Mouse (Mus musculus): ENCODE data around the gene Hdac9. TPM values are rescaled to one million over a fixed set of nuclear protein-coding genes. Genes with fewer than 3 reads are reported as not detected.
A peak's percentile ranks its signal among the peaks of the same experiment; 100 is the strongest.

The Hdac9 gene
- polyA plus RNA-seq, 1 experiment from 2014 or later, result 9.8 TPM

GRCm38 (mm10) chr12:34342761-34343160 is 574.1 kb downstream of the Hdac9 start:
- no peak for DNase-seq (ENCODE audit: low spot score)

GRCm38 (mm10) chr12:34338886-34339285 is 578.0 kb downstream of the Hdac9 start:
- Histone ChIP-seq H3K4me3 (ENCODE audit: low read depth, low read length) (no peak overlapping the region), H3K4me2 (ENCODE audit: low read depth, low read length) (no peak overlapping the region), H3K27me3 (replicated peaks; ENCODE audit: control insufficient read depth, insufficient read depth, low read length) (no peaks in the 10 kb centered on the region), H3K9me3 (ENCODE audit: control insufficient read depth, low read length) (no peaks in the 10 kb centered on the region), H3K4me1 (ENCODE audit: control insufficient read depth, insufficient read depth, low read length) (0 out of 2 replicates have a peak, but pooled peaks cover 5% of the 10 kb centered on the region), H3K9ac (ENCODE audit: low read depth, low read length) (no peak overlapping the region), H3K27ac (replicated peaks; ENCODE audit: low read depth, low read length) (no peak overlapping the region), H3K36me3 (ENCODE audit: control insufficient read depth, insufficient read depth, low read length) (no peaks in the 10 kb centered on the region)
- WGBS, result 69% methylated on average over 4 of the region's 4 CpGs
- DNase-seq (ENCODE audit: low spot score), result no peak
- no peak for ATAC-seq (ENCODE audit: low read depth)

More at GRCm38 (mm10) chr12:34342761-34343160, 574.1 kb downstream of the Hdac9 start:
- Histone ChIP-seq H3K27ac (replicated peaks; ENCODE audit: low read depth, low read length) (no peak overlapping the region), H3K27me3 (replicated peaks; ENCODE audit: control insufficient read depth, insufficient read depth, low read length) (no peaks in the 10 kb centered on the region), H3K4me2 (ENCODE audit: low read depth, low read length) (no peak overlapping the region), H3K9ac (ENCODE audit: low read depth, low read length) (no peak overlapping the region), H3K4me3 (ENCODE audit: low read depth, low read length) (no peak overlapping the region), H3K9me3 (ENCODE audit: control insufficient read depth, low read length) (no peaks in the 10 kb centered on the region), H3K4me1 (ENCODE audit: control insufficient read depth, insufficient read depth, low read length) (no peaks in the 10 kb centered on the region), H3K36me3 (ENCODE audit: control insufficient read depth, insufficient read depth, low read length) (no peaks in the 10 kb centered on the region)
- ATAC-seq (ENCODE audit: low read depth), result no peak
- 38% methylated on average over 2 of the region's 2 CpGs for WGBS

- H3K27ac ChIP-seq (replicated peaks; ENCODE audit: low read depth, low read length), result no peak overlapping the region
- ATAC-seq (ENCODE audit: low read depth) (no peak), DNase-seq (ENCODE audit: low spot score) (no peak)
- 0 out of 2 replicates have a peak, but pooled peaks cover 5% of the 10 kb centered on the region for H3K4me1 ChIP-seq (ENCODE audit: control insufficient read depth, insufficient read depth, low read length)
- no peaks in the 10 kb centered on the region for H3K9me3 ChIP-seq (ENCODE audit: control insufficient read depth, low read length)
- no peak overlapping the region for H3K4me2 ChIP-seq (ENCODE audit: low read depth, low read length)
- H3K9ac ChIP-seq (ENCODE audit: low read depth, low read length), result no peak overlapping the region
- WGBS, result 54% methylated on average over 4 of the region's 4 CpGs
- no peaks in the 10 kb centered on the region for H3K27me3 ChIP-seq (replicated peaks; ENCODE audit: control insufficient read depth, insufficient read depth, low read length)
- H3K4me3 ChIP-seq (ENCODE audit: low read depth, low read length), result no peak overlapping the region
- H3K36me3 ChIP-seq (ENCODE audit: control insufficient read depth, insufficient read depth, low read length), result no peaks in the 10 kb centered on the region
Measured at GRCm38 (mm10) chr12:34334455-34335084, 582.3 kb downstream of the Hdac9 start.

- no peak for ATAC-seq (ENCODE audit: low read depth)
- Histone ChIP-seq H3K27ac (replicated peaks; ENCODE audit: low read depth, low read length) (no peak overlapping the region), H3K4me3 (ENCODE audit: low read depth, low read length) (no peak overlapping the region), H3K36me3 (ENCODE audit: control insufficient read depth, insufficient read depth, low read length) (no peaks in the 10 kb centered on the region), H3K9me3 (ENCODE audit: control insufficient read depth, low read length) (no peaks in the 10 kb centered on the region), H3K9ac (ENCODE audit: low read depth, low read length) (no peak overlapping the region), H3K4me1 (ENCODE audit: control insufficient read depth, insufficient read depth, low read length) (0 out of 2 replicates have a peak, but pooled peaks cover 5% of the 10 kb centered on the region), H3K4me2 (ENCODE audit: low read depth, low read length) (no peak overlapping the region), H3K27me3 (replicated peaks; ENCODE audit: control insufficient read depth, insufficient read depth, low read length) (no peaks in the 10 kb centered on the region)
- no peak for DNase-seq (ENCODE audit: low spot score)
- WGBS, result 63% methylated on average over 4 of the region's 4 CpGs
Measured at GRCm38 (mm10) chr12:34332884-34333283, 584.0 kb downstream of the Hdac9 start.

- H3K4me3 ChIP-seq (ENCODE audit: low read depth, low read length), result no peak overlapping the region
- no peak overlapping the region for H3K27ac ChIP-seq (replicated peaks; ENCODE audit: low read depth, low read length)
- no peak overlapping the region for H3K9ac ChIP-seq (ENCODE audit: low read depth, low read length)
- DNase-seq (ENCODE audit: low spot score) (no peak), ATAC-seq (ENCODE audit: low read depth) (no peak)
- no peaks in the 10 kb centered on the region for H3K36me3 ChIP-seq (ENCODE audit: control insufficient read depth, insufficient read depth, low read length)
- H3K4me1 ChIP-seq (ENCODE audit: control insufficient read depth, insufficient read depth, low read length), result no peaks in the 10 kb centered on the region
- H3K9me3 ChIP-seq (ENCODE audit: control insufficient read depth, low read length), result no peaks in the 10 kb centered on the region
- 0 out of 2 replicates have a peak, but pooled peaks cover 3% of the 10 kb centered on the region for H3K27me3 ChIP-seq (replicated peaks; ENCODE audit: control insufficient read depth, insufficient read depth, low read length)
- no peak overlapping the region for H3K4me2 ChIP-seq (ENCODE audit: low read depth, low read length)
- WGBS, result 88% methylated on average over 1 of the region's 1 CpGs
Measured at GRCm38 (mm10) chr12:34327111-34327510, 589.8 kb downstream of the Hdac9 start.

GRCm38 (mm10) chr12:34312113-34312719 is 604.7 kb downstream of the Hdac9 start:
- Histone ChIP-seq H3K4me3 (ENCODE audit: low read depth, low read length) (no peak overlapping the region), H3K4me1 (ENCODE audit: control insufficient read depth, insufficient read depth, low read length) (no peaks in the 10 kb centered on the region), H3K27me3 (replicated peaks; ENCODE audit: control insufficient read depth, insufficient read depth, low read length) (no peaks in the 10 kb centered on the region), H3K4me2 (ENCODE audit: low read depth, low read length) (no peak overlapping the region), H3K36me3 (ENCODE audit: control insufficient read depth, insufficient read depth, low read length) (no peaks in the 10 kb centered on the region), H3K9ac (ENCODE audit: low read depth, low read length) (no peak overlapping the region), H3K9me3 (ENCODE audit: control insufficient read depth, low read length) (no peaks in the 10 kb centered on the region), H3K27ac (replicated peaks; ENCODE audit: low read depth, low read length) (no peak overlapping the region)
- ATAC-seq (ENCODE audit: low read depth) (no peak), DNase-seq (ENCODE audit: low spot score) (no peak)
- 79% methylated on average over 15 of the region's 15 CpGs for WGBS

GRCm38 (mm10) chr12:34305453-34305852 is 611.4 kb downstream of the Hdac9 start:
- Histone ChIP-seq H3K4me3 (ENCODE audit: low read depth, low read length) (no peak overlapping the region), H3K9ac (ENCODE audit: low read depth, low read length) (no peak overlapping the region), H3K4me2 (ENCODE audit: low read depth, low read length) (no peak overlapping the region), H3K27me3 (replicated peaks; ENCODE audit: control insufficient read depth, insufficient read depth, low read length) (no peaks in the 10 kb centered on the region), H3K9me3 (ENCODE audit: control insufficient read depth, low read length) (no peaks in the 10 kb centered on the region), H3K36me3 (ENCODE audit: control insufficient read depth, insufficient read depth, low read length) (no peaks in the 10 kb centered on the region), H3K4me1 (ENCODE audit: control insufficient read depth, insufficient read depth, low read length) (no peaks in the 10 kb centered on the region), H3K27ac (replicated peaks; ENCODE audit: low read depth, low read length) (no peak overlapping the region)
- WGBS, result 57% methylated on average over 3 of the region's 3 CpGs
- ATAC-seq (ENCODE audit: low read depth) (no peak), DNase-seq (ENCODE audit: low spot score) (no peak)

GRCm38 (mm10) chr12:34292346-34292745 is 624.5 kb downstream of the Hdac9 start:
- no peak overlapping the region for H3K27ac ChIP-seq (replicated peaks; ENCODE audit: low read depth, low read length)
- H3K4me2 ChIP-seq (ENCODE audit: low read depth, low read length), result no peak overlapping the region
- ATAC-seq (ENCODE audit: low read depth), result peak; percentile 62; the same call in 1 of the 2 replicates

GRCm38 (mm10) chr12:34287218-34287617 is 629.7 kb downstream of the Hdac9 start:
- H3K27me3 ChIP-seq (replicated peaks; ENCODE audit: control insufficient read depth, insufficient read depth, low read length), result no peaks in the 10 kb centered on the region
- no peaks in the 10 kb centered on the region for H3K36me3 ChIP-seq (ENCODE audit: control insufficient read depth, insufficient read depth, low read length)
- 71% methylated on average over 2 of the region's 2 CpGs for WGBS
- peaks cover 4% of the 10 kb centered on the region; the same call in 1 of the 2 replicates for H3K4me1 ChIP-seq (ENCODE audit: control insufficient read depth, insufficient read depth, low read length)
- no peaks in the 10 kb centered on the region for H3K9me3 ChIP-seq (ENCODE audit: control insufficient read depth, low read length)
- no peak overlapping the region for H3K27ac ChIP-seq (replicated peaks; ENCODE audit: low read depth, low read length)
- H3K9ac ChIP-seq (ENCODE audit: low read depth, low read length), result no peak overlapping the region
- H3K4me2 ChIP-seq (ENCODE audit: low read depth, low read length), result no peak overlapping the region
- DNase-seq (ENCODE audit: low spot score) (peak; percentile 10), ATAC-seq (ENCODE audit: low read depth) (no peak)
- H3K4me3 ChIP-seq (ENCODE audit: low read depth, low read length), result no peak overlapping the region

More at GRCm38 (mm10) chr12:34292346-34292745, 624.5 kb downstream of the Hdac9 start:
- H3K27me3 ChIP-seq (replicated peaks; ENCODE audit: control insufficient read depth, insufficient read depth, low read length), result no peaks in the 10 kb centered on the region
- no peak overlapping the region for H3K4me3 ChIP-seq (ENCODE audit: low read depth, low read length)
- no peaks in the 10 kb centered on the region; the same call in 1 of the 2 replicates for H3K4me1 ChIP-seq (ENCODE audit: control insufficient read depth, insufficient read depth, low read length)
- H3K9me3 ChIP-seq (ENCODE audit: control insufficient read depth, low read length), result no peaks in the 10 kb centered on the region
- H3K36me3 ChIP-seq (ENCODE audit: control insufficient read depth, insufficient read depth, low read length), result no peaks in the 10 kb centered on the region
- H3K9ac ChIP-seq (ENCODE audit: low read depth, low read length), result no peak overlapping the region
- WGBS, result 37% methylated on average over 7 of the region's 7 CpGs
- peak; percentile 72 for DNase-seq (ENCODE audit: low spot score)

Data from embryonic facial prominence, embryonic 14.5 days (tissue).